Mouse (Mus musculus): ENCODE measurements at regions not wholly inside any gene's neighbourhood (a gene's known extent, or its start where the extent isn't known, plus 50 kb on each side); places are given as distances from the start of the nearest gene placed in this dataset.

- DNase-seq = peak; percentile 66 to 77
Observed at GRCm38 (mm10) chr2:149737837-149738236, 91.2 kb upstream of the Syndig1 start.

- peak; percentile 70 to 75 for DNase-seq
Observed at GRCm38 (mm10) chr2:149739886-149740285, 89.1 kb upstream of the Syndig1 start.

DNA sequence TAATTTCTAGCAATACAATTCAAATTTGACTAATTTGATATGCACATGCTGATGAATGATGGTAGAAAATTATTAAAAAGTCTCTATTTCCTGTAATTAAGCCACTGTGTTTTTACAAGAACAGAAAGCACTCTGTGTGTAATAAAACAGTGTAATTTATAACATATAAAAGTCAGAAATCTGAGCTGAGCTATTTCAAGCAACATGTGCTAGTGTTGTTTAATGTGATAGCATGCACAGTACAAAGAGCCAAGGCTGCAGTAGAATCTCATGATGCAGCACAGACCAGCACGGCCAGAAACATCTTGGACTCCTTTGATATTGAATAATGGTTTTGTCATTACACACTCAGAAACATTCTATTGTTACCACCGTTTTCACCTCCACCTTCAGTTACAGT is 86.3 kb upstream of the Syndig1 start:
- no peak for DNase-seq

DNA sequence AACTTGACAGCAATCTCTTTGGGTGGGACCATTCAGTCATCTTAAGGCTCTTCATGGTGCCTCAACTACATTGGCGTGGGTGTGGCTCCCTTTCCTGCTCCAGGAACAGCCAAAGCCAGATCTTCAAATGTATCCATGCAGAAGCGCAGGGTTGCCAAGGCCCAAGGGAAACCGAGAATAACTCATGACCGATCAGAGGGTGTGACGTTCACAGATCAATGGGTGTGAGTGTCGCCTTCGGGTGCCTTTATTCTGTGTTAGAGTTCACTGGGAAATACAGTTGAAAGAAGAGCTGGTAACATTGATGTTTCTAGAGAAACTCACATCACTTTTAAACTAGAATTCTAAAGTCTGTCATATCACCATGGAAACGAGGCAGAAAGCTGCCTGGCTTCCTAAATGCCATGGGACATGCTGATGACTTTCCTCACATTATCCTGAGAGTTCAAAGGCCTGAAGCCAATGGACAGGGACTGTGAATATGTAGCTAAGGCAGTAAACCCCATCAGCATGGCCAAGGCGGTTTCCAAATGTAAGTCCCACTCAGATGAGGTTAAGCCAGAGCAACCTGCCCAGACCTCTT is 80.7 kb upstream of the Syndig1 start:
- no peak for DNase-seq

- no peak for DNase-seq
Observed at GRCm38 (mm10) chr2:149759151-149759550, 69.9 kb upstream of the Syndig1 start.

- DNase-seq = no peak
Observed at GRCm38 (mm10) chr2:149763864-149764263, 65.1 kb upstream of the Syndig1 start.

- no peak for DNase-seq
Observed at GRCm38 (mm10) chr2:149768027-149768426, 61.0 kb upstream of the Syndig1 start.

DNA sequence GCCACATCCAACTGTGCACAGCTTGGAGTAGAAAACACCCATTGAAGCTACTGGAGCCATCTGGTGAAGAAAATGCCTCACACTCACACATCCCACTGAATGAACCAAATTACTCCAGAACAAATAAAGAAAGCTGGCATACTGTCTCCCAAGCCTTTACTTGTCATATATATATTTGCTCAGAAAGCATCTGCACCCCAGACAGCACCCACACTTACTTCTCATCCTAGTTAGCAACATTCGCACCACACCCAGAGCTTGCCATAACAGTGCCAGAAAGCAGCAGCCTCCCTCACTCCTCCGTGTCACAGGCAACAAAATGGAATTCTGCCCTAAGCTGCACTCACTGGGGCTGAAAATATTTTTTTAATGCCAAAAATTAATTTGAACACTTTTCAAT is 60.5 kb upstream of the Syndig1 start:
- DNase-seq = no peak

GRCm38 (mm10) chr2:149777316-149777715 is 51.7 kb upstream of the Syndig1 start:
- no peak for DNase-seq
